Mouse (Mus musculus): Measurements from ENCODE around the gene Rhbg. TPM values are rescaled to one million over a fixed set of nuclear protein-coding genes. Genes with fewer than 3 reads are reported as not detected.

Rhbg gene
- total RNA-seq, 4 experiments from 2014 or later, result not detected

Small RNA genes within 50 kb of the gene (microRNA-seq; reads per million reads assigned to microRNA genes)
- not detected for gene Gm25641
- gene Mir3093, result not detected
- not detected for gene Mir9-1

Other genes starting within 250 kb of the Rhbg start
- gene Hapln2, start 227.1 kb downstream of the Rhbg start, total RNA-seq (2022), result under 1 TPM in 1 of 4 experiments, not detected in 3; 0.11 TPM
- 10 to 100 TPM; 24.2 to 30.2 (median 25.5) TPM for gene Gpatch4, start 211.6 kb downstream of the Rhbg start, total RNA-seq (2022)
- gene Naxe, start 196.2 kb downstream of the Rhbg start, total RNA-seq (2022), result 10 to 100 TPM; 49.1 to 56.1 (median 50.4) TPM
- not detected for gene Ttc24, start 176.4 kb downstream of the Rhbg start, total RNA-seq (2022)
- gene Iqgap3, start 172.7 kb downstream of the Rhbg start, total RNA-seq (2022), result under 1 TPM; 0.08 to 0.39 (median 0.12) TPM
- 100 to 1,000 TPM; 164 to 186 (median 172) TPM for gene Mef2d, start 112.3 kb downstream of the Rhbg start, total RNA-seq (2022)
- 1 to 10 TPM in 1 of 4 experiments, under 1 TPM in 3; 0.72 to 2.2 (median 0.81) TPM for gene Gm38392, start 32.5 kb upstream of the Rhbg start, total RNA-seq (2022)
- 1 to 10 TPM; 2.6 to 7.3 (median 6.1) TPM for gene Tsacc, start 42.3 kb upstream of the Rhbg start, total RNA-seq (2022)
- gene Cct3, start 42.4 kb upstream of the Rhbg start, total RNA-seq (2022), result 100 to 1,000 TPM in 1 of 4 experiments, 10 to 100 TPM in 3; 91.1 to 102 (median 92.6) TPM
- 10 to 100 TPM; 34.5 to 39.4 (median 37.9) TPM for gene Glmp, start 70.3 kb upstream of the Rhbg start, total RNA-seq (2022)
- 1 to 10 TPM; 1.9 to 3.7 (median 2.8) TPM for gene Tmem79, start 81.4 kb upstream of the Rhbg start, total RNA-seq (2022)
- gene Smg5, start 81.6 kb upstream of the Rhbg start, total RNA-seq (2022), result 10 to 100 TPM; 39.0 to 54.6 (median 44.5) TPM
- under 1 TPM; 0.15 to 0.94 (median 0.56) TPM for gene Paqr6, start 109.9 kb upstream of the Rhbg start, total RNA-seq (2022)
- not detected for gene Bglap3, start 118.0 kb upstream of the Rhbg start, total RNA-seq (2022)
- not detected for gene Bglap2, start 124.0 kb upstream of the Rhbg start, total RNA-seq (2022)
- gene Bglap, start 129.8 kb upstream of the Rhbg start, total RNA-seq (2022), result not detected
- gene Pmf1, start 155.6 kb upstream of the Rhbg start, total RNA-seq (2022), result 10 to 100 TPM; 15.5 to 18.5 (median 16.7) TPM
- gene Slc25a44, start 170.4 kb upstream of the Rhbg start, total RNA-seq (2022), result 10 to 100 TPM; 19.5 to 22.4 (median 21.5) TPM
- 1 to 10 TPM in 2 of 4 experiments, under 1 TPM in 2; 0.48 to 1.2 (median 1.00) TPM for gene Sema4a, start 206.5 kb upstream of the Rhbg start, total RNA-seq (2022)

Measured in gastrocnemius, adult 8-10 months (tissue).